Mouse (Mus musculus) activated CD4-positive, CD25-positive, alpha-beta regulatory T cell, adult 4 months (primary cell): ENCODE measurements around the gene 1700001C19Rik. TPM values are rescaled to one million over a fixed set of nuclear protein-coding genes. Genes with fewer than 3 reads are reported as not detected.

Experiments
- ATAC-seq: one replicate; pipeline ENCODE4 v1.8.0; 2017
- polyA plus RNA-seq, 2 experiments: library from polyadenylated mRNA; unstranded; fragments of 100-300 nt; shearing (Covaris generic); gene quantifications; one replicate each; pipeline ENCODE4 v1.2.1; 2017

Gene 1700001C19Rik
- polyA plus RNA-seq: not detected

- no peak for ATAC-seq
These were observed at the start of gene 1700001C19Rik for GRCm38 (mm10) chr17:47436907-47437547. TSS of gene 1700001C19Rik (minus strand) at chr17:47437376.

GRCm38 (mm10) chr17:47485791-47486190 lies 48.6 kb upstream of the 1700001C19Rik start:
- ATAC-seq: no peak

- no peak for ATAC-seq
These were observed 47.8 kb upstream of the 1700001C19Rik start for GRCm38 (mm10) chr17:47484993-47485392.

GRCm38 (mm10) chr17:47484241-47484921 lies 47.2 kb upstream of the 1700001C19Rik start:
- peak; percentile 61 for ATAC-seq

- no peak for ATAC-seq
These were observed 45.2 kb upstream of the 1700001C19Rik start for GRCm38 (mm10) chr17:47482401-47482800.

GRCm38 (mm10) chr17:47479887-47480286 lies 42.7 kb upstream of the 1700001C19Rik start:
- ATAC-seq: no peak

GRCm38 (mm10) chr17:47475714-47476113 lies 38.5 kb upstream of the 1700001C19Rik start:
- ATAC-seq: no peak

GRCm38 (mm10) chr17:47475181-47475580 lies 38.0 kb upstream of the 1700001C19Rik start:
- ATAC-seq: no peak

GRCm38 (mm10) chr17:47474250-47474649 lies 37.1 kb upstream of the 1700001C19Rik start:
- ATAC-seq: no peak

- no peak for ATAC-seq
These were observed 36.3 kb upstream of the 1700001C19Rik start for GRCm38 (mm10) chr17:47473434-47473974.

GRCm38 (mm10) chr17:47472435-47473350 lies 35.5 kb upstream of the 1700001C19Rik start:
- ATAC-seq: no peak

GRCm38 (mm10) chr17:47470686-47471085 lies 33.5 kb upstream of the 1700001C19Rik start:
- no peak for ATAC-seq

- no peak for ATAC-seq
These were observed 32.9 kb upstream of the 1700001C19Rik start for GRCm38 (mm10) chr17:47470121-47470520.

- ATAC-seq: no peak
These were observed 32.5 kb upstream of the 1700001C19Rik start for GRCm38 (mm10) chr17:47469642-47470041.

- no peak for ATAC-seq
These were observed 31.3 kb upstream of the 1700001C19Rik start for GRCm38 (mm10) chr17:47468466-47468865.

GRCm38 (mm10) chr17:47468063-47468462 lies 30.9 kb upstream of the 1700001C19Rik start:
- no peak for ATAC-seq

- no peak for ATAC-seq
These were observed 30.5 kb upstream of the 1700001C19Rik start for GRCm38 (mm10) chr17:47467659-47468058.

- ATAC-seq: no peak
These were observed 29.1 kb upstream of the 1700001C19Rik start for GRCm38 (mm10) chr17:47466284-47466683.

- ATAC-seq: no peak
These were observed 27.8 kb upstream of the 1700001C19Rik start for GRCm38 (mm10) chr17:47465016-47465415.

GRCm38 (mm10) chr17:47464248-47464965 lies 27.2 kb upstream of the 1700001C19Rik start:
- ATAC-seq: no peak

- ATAC-seq: no peak
These were observed 25.7 kb upstream of the 1700001C19Rik start for GRCm38 (mm10) chr17:47462728-47463388.

- ATAC-seq: no peak
These were observed 25.0 kb upstream of the 1700001C19Rik start for GRCm38 (mm10) chr17:47462209-47462608.
